Mouse (Mus musculus) testis, adult 2 months (tissue): ENCODE measurements around the gene Fkbpl. TPM values are rescaled to one million over a fixed set of nuclear protein-coding genes. Genes with fewer than 3 reads are reported as not detected.

Experiments used
- H3K27ac ChIP-seq: fragments of 200-500 bp; 2 replicates; pipeline ENCODE4 v1.5.1; 2012; ENCODE audit warnings: low read depth, low read length; ENCODE audit not compliant: control insufficient read depth, insufficient read depth
- H3K27me3 ChIP-seq: fragments of 200-500 bp; 2 replicates; pipeline ENCODE4 v1.6.1; 2012; ENCODE audit warnings: mild to moderate bottlenecking, low read length, moderate library complexity; ENCODE audit not compliant: control insufficient read depth, insufficient read depth
- H3K36me3 ChIP-seq: fragments of 200-500 bp; 2 replicates; pipeline ENCODE4 v1.6.1; 2012; ENCODE audit warnings: mild to moderate bottlenecking, low read length; ENCODE audit not compliant: control insufficient read depth, insufficient read depth
- H3K4me1 ChIP-seq: fragments of 200-500 bp; 2 replicates; pipeline ENCODE4 v1.6.1; 2012; ENCODE audit warnings: low read length; ENCODE audit not compliant: control insufficient read depth, insufficient read depth
- H3K4me3 ChIP-seq: fragments of 200-500 bp; 2 replicates; pipeline ENCODE4 v1.5.1; 2012; ENCODE audit warnings: low read depth, mild to moderate bottlenecking, low read length, moderate library complexity, mixed read lengths; ENCODE audit not compliant: control insufficient read depth
- CTCF ChIP-seq: fragments of 200-500 bp; IDR thresholded peaks from 2 replicates; pipeline ENCODE4 v1.5.1; 2012; ENCODE audit warnings: low read depth, mild to moderate bottlenecking, inconsistent platforms, low read length, moderate library complexity; ENCODE audit not compliant: control insufficient read depth, insufficient read depth, insufficient replicate concordance
- POLR2A ChIP-seq: fragments of 200-500 bp; IDR thresholded peaks from 2 replicates; pipeline ENCODE4 v1.6.1; 2012; ENCODE audit warnings: low read depth, mild to moderate bottlenecking, inconsistent platforms, low read length, moderate library complexity; ENCODE audit not compliant: control insufficient read depth
- polyA plus RNA-seq: library from polyadenylated mRNA; depleted of rRNA; stranded (reverse); fragments of >200 nt; gene quantifications from 2 replicates; pipeline ENCODE4 v1.2.3, GENCODE M21; 2012

Fkbpl gene
- polyA plus RNA-seq, 1 experiment: 156 TPM

- no peaks in the 10 kb centered on the region for H3K36me3 ChIP-seq
- peak overlapping the region; percentile 15 for H3K4me3 ChIP-seq
Measured at GRCm38 (mm10) chr17:34680191-34680590, 35.6 kb downstream of the Fkbpl start.

DNA sequence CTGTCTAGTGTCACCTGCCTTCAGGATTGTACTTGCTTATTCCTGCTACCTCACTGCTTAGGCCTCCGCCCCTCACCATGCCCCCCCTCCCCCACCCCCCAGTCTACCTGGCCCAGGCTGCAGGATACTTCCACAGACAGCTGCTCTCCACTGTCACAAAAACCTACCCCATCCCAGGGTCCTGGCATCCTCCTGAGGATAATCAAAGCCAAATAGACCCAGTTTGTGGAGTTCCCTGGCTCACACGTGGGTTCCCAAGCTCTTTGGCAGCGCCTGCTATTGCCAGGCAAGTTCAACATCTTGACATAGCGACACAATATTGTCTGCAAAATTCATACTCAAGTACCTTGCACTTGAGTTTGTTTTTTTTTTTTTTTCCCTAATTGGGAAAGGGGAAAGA is 36.1 kb downstream of the Fkbpl start:
- peaks cover 16% of the 10 kb centered on the region for H3K4me1 ChIP-seq
- no peak for TF ChIP-seq POLR2A
- no peak for TF ChIP-seq CTCF
- H3K27ac ChIP-seq: no peak overlapping the region
- no peaks in the 10 kb centered on the region for H3K27me3 ChIP-seq
- no peaks in the 10 kb centered on the region for H3K36me3 ChIP-seq
- H3K4me3 ChIP-seq: no peak overlapping the region

More at GRCm38 (mm10) chr17:34680191-34680590, 35.6 kb downstream of the Fkbpl start:
- TF ChIP-seq CTCF (no peak), POLR2A (no peak)
- H3K4me1 ChIP-seq: peaks cover 18% of the 10 kb centered on the region
- H3K27me3 ChIP-seq: no peaks in the 10 kb centered on the region
- no peak overlapping the region for H3K27ac ChIP-seq

- Histone ChIP-seq H3K27me3 (no peaks in the 10 kb centered on the region), H3K4me1 (peaks cover 16% of the 10 kb centered on the region), H3K27ac (peak overlapping the region; percentile 3; the same call in 1 of the 2 replicates), H3K36me3 (no peaks in the 10 kb centered on the region), H3K4me3 (no peak overlapping the region)
- TF ChIP-seq CTCF (no peak), POLR2A (no peak)
Measured at GRCm38 (mm10) chr17:34681132-34681571, 36.6 kb downstream of the Fkbpl start.

DNA sequence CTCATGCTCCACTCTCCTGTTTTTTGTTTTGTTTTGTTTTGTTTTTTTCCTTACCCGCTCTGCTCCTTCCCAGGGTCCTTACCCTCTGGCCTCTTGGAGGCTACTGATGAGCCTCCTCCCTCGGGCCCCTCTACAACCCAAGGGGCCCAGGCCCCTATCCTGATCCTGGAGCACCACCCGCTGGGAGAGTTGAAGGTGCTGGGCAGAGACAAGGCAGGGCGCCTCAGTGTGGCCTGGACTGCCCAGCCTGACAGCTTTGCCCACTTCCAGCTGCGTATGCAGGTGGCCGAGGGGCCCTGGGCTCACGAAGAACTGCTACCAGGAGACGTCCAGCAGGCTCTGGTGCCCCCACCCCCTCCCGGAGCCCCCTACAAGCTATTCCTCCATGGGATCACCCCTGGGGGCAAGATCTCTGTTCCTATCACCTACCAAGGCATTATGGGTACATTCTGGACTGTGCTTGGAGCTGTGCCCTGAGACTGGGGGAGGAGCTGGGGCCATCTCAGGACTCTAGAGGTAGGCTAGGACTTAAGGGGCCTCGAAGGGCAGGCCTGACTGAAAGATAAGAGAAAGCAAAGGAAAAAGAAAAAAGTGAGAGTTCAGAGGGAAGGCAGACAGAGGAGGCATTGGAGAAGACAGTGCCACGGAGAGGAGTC is 37.4 kb downstream of the Fkbpl start:
- H3K27me3 ChIP-seq: no peaks in the 10 kb centered on the region
- no peak overlapping the region for H3K4me3 ChIP-seq
- H3K36me3 ChIP-seq: no peaks in the 10 kb centered on the region
- no peak overlapping the region for H3K27ac ChIP-seq
- TF ChIP-seq CTCF (no peak), POLR2A (no peak)
- H3K4me1 ChIP-seq: peaks cover 16% of the 10 kb centered on the region

DNA sequence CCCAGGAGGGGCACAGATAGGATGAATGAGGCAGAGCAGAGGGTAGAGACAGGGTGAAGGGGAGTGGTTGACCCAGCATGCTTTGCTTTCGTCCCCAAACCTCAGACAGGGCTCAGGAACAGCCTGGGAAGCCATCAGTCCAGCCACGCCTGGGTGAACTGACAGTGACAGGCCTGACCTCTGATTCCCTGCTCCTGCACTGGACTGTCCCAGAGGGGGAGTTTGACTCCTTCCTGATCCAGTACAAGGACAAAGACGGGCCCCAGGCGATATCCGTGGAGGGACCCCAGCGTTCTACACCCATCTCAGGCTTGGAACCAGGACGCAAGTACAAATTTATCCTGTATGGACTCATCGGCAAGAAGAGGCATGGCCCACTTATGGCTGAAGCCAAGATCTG is 38.6 kb downstream of the Fkbpl start:
- H3K27me3 ChIP-seq: no peaks in the 10 kb centered on the region
- H3K4me3 ChIP-seq: no peak overlapping the region
- no peaks in the 10 kb centered on the region for H3K36me3 ChIP-seq
- peaks cover 16% of the 10 kb centered on the region for H3K4me1 ChIP-seq
- H3K27ac ChIP-seq: peak overlapping the region; percentile 55; the same call in 1 of the 2 replicates
- TF ChIP-seq CTCF (no peak), POLR2A (no peak)

- Histone ChIP-seq H3K4me1 (peaks cover 16% of the 10 kb centered on the region), H3K27me3 (no peaks in the 10 kb centered on the region), H3K4me3 (no peak overlapping the region), H3K36me3 (no peaks in the 10 kb centered on the region), H3K27ac (peak overlapping the region; percentile 55; the same call in 1 of the 2 replicates)
- TF ChIP-seq POLR2A (no peak), CTCF (no peak)
Measured at GRCm38 (mm10) chr17:34683686-34684220, 39.2 kb downstream of the Fkbpl start.

- peaks cover 16% of the 10 kb centered on the region for H3K4me1 ChIP-seq
- peak overlapping the region; percentile 29; the same call in 1 of the 2 replicates for H3K27ac ChIP-seq
- no peak overlapping the region for H3K4me3 ChIP-seq
- TF ChIP-seq POLR2A (no peak), CTCF (no peak)
- no peaks in the 10 kb centered on the region for H3K36me3 ChIP-seq
- no peaks in the 10 kb centered on the region for H3K27me3 ChIP-seq
Measured at GRCm38 (mm10) chr17:34684253-34684893, 39.8 kb downstream of the Fkbpl start.
